Mouse (Mus musculus) hematopoietic stem cell, adult 5-6 weeks (primary cell): ENCODE measurements around the gene H2-Oa. TPM values are rescaled to one million over a fixed set of nuclear protein-coding genes. Genes with fewer than 3 reads are reported as not detected.

Experiments used
- ATAC-seq, 2 experiments: fragments of 125-278 bp in 1 of 2; replicated peaks in 1 of 2; 2 replicates each; pipeline ENCODE4 v1.8.0; 2016 to 2017; ENCODE audit warnings: inconsistent platforms in 2 of 2, mild to moderate bottlenecking in 2 of 2, moderate number of reproducible peaks in 2 of 2, low read depth in 1 of 2, moderate TSS enrichment in 1 of 2; ENCODE audit not compliant: low FRiP score in 2 of 2, poor library complexity in 2 of 2, severe bottlenecking in 2 of 2, insufficient read depth in 1 of 2, low TSS enrichment in 1 of 2
- total RNA-seq: library from RNA; stranded (forward); fragments of 172-1452, 232-1000 nt; gene quantifications from 2 replicates; pipeline ENCODE4 v1.2.3, GENCODE M21; 2017

The H2-Oa gene
- total RNA-seq, result 9.2 and 16.9 TPM in 2 replicates

- peak; percentile 54 to 56 for ATAC-seq
Observed at GRCm38 (mm10) chr17:34092197-34092875, at the start of gene H2-Oa. Gene H2-Oa, plus strand, starts transcription at chr17:34092340.

GRCm38 (mm10) chr17:34045941-34046340 lies 46.2 kb upstream of the H2-Oa start:
- no peak for ATAC-seq

- peak; percentile 42 to 51; a peak in 2 of 4 replicates for ATAC-seq
Observed at GRCm38 (mm10) chr17:34047404-34048050, 44.6 kb upstream of the H2-Oa start.

GRCm38 (mm10) chr17:34057224-34057623 lies 34.9 kb upstream of the H2-Oa start:
- peak; percentile 34 to 58; a peak in 3 of 4 replicates for ATAC-seq

GRCm38 (mm10) chr17:34068864-34069263 lies 23.3 kb upstream of the H2-Oa start:
- peak; percentile 35 to 62; a peak in 3 of 4 replicates for ATAC-seq

GRCm38 (mm10) chr17:34072091-34072490 lies 20.0 kb upstream of the H2-Oa start:
- ATAC-seq, result peak; percentile 18 to 37; a peak in 2 of 4 replicates

GRCm38 (mm10) chr17:34075271-34075670 lies 16.9 kb upstream of the H2-Oa start:
- no peak for ATAC-seq

GRCm38 (mm10) chr17:34077549-34077948 lies 14.6 kb upstream of the H2-Oa start:
- peak; percentile 59 to 64; a peak in 3 of 4 replicates for ATAC-seq

- ATAC-seq, result no peak
Observed at GRCm38 (mm10) chr17:34078148-34078547, 14.0 kb upstream of the H2-Oa start.

- no peak for ATAC-seq
Observed at GRCm38 (mm10) chr17:34079002-34079401, 13.1 kb upstream of the H2-Oa start.

GRCm38 (mm10) chr17:34079621-34080020 lies 12.5 kb upstream of the H2-Oa start:
- peak; percentile 47 to 86; a peak in 3 of 4 replicates for ATAC-seq

- no peak for ATAC-seq
Observed at GRCm38 (mm10) chr17:34083104-34083503, 9.0 kb upstream of the H2-Oa start.

- ATAC-seq, result no peak
Observed at GRCm38 (mm10) chr17:34087386-34087785, 4.8 kb upstream of the H2-Oa start.

- ATAC-seq, result 0 out of 4 replicates have a peak, but pooled peaks of 1 of the 2 experiments have one; percentile 35
Observed at GRCm38 (mm10) chr17:34088124-34088523, 4.0 kb upstream of the H2-Oa start.

- peak; percentile 23 to 33; a peak in 1 of 4 replicates for ATAC-seq
Observed at GRCm38 (mm10) chr17:34090923-34091322, 1.2 kb upstream of the H2-Oa start.

GRCm38 (mm10) chr17:34093199-34093874 lies 1.2 kb downstream of the H2-Oa start:
- ATAC-seq, result peak; percentile 48 to 49

GRCm38 (mm10) chr17:34094283-34095035 lies 2.3 kb downstream of the H2-Oa start:
- ATAC-seq, result peak in 1 of 2 experiments; percentile 24; a peak in 1 of 4 replicates
